Mouse (Mus musculus): ENCODE results near the gene Eif2b1. TPM values are rescaled to one million over a fixed set of nuclear protein-coding genes. Genes with fewer than 3 reads are reported as not detected.

Gene Eif2b1
- total RNA-seq, 2 experiments from 2014 or later = 32.7 to 37.5 TPM

Other genes with a start within 250 kb of the Eif2b1 start
- 10 to 100 TPM; 88.2 to 94.5 TPM for gene Cdk2ap1, start 216.0 kb downstream of the Eif2b1 start, total RNA-seq (2021)
- gene Sbno1, start 153.1 kb downstream of the Eif2b1 start, total RNA-seq (2021) = 100 to 1,000 TPM; 148 to 154 TPM
- 10 to 100 TPM; 66.3 to 73.0 TPM for gene Kmt5a, start 139.2 kb downstream of the Eif2b1 start, total RNA-seq (2021)
- gene Rilpl2, start 100.8 kb downstream of the Eif2b1 start, total RNA-seq (2021) = 10 to 100 TPM; 20.4 to 22.6 TPM
- 10 to 100 TPM; 25.3 to 28.7 TPM for gene Snrnp35, start 96.0 kb downstream of the Eif2b1 start, total RNA-seq (2021)
- 10 to 100 TPM; 75.7 to 89.4 TPM for gene Rilpl1, start 47.7 kb downstream of the Eif2b1 start, total RNA-seq (2021)
- 100 to 1,000 TPM in 1 of 2 experiments, 10 to 100 TPM in 1; 96.7 to 100 TPM for gene Tmed2, start 38.4 kb downstream of the Eif2b1 start, total RNA-seq (2021)
- gene Ddx55, start 26.3 kb downstream of the Eif2b1 start, total RNA-seq (2021) = 10 to 100 TPM; 23.8 to 24.4 TPM
- gene Gtf2h3, start within 50 bp of the Eif2b1 start, total RNA-seq (2021) = 10 to 100 TPM; 28.3 to 30.7 TPM
- gene Atp6v0a2, start 49.4 kb upstream of the Eif2b1 start, total RNA-seq (2021) = 10 to 100 TPM; 52.9 to 55.4 TPM
- gene Dnah10, start 146.0 kb upstream of the Eif2b1 start, total RNA-seq (2021) = 1 to 10 TPM in 1 of 2 experiments, under 1 TPM in 1; 0.38 to 1.1 TPM